Mouse (Mus musculus) hindbrain, embryonic 13.5 days (tissue): Measurements from ENCODE around the gene Bicd1. TPM values are rescaled to one million over a fixed set of nuclear protein-coding genes. Genes with fewer than 3 reads are reported as not detected.

Source experiments
- ATAC-seq: fragments of 200-750 bp; cut with Nextera tagmentation; 2 replicates; pipeline ENCODE4 v1.8.0; 2017; ENCODE audit warnings: moderate TSS enrichment; ENCODE audit not compliant: low FRiP score
- H3K27ac ChIP-seq: fragments of 300-500 bp; sonication (generic); 2 replicates; pipeline ENCODE4 v1.5.1; 2015; ENCODE audit warnings: inconsistent platforms, mild to moderate bottlenecking, moderate library complexity
- H3K27me3 ChIP-seq: fragments of 300-500 bp; sonication (generic); 2 replicates; pipeline ENCODE4 v1.6.1; 2015; ENCODE audit warnings: mild to moderate bottlenecking, inconsistent platforms
- H3K36me3 ChIP-seq: fragments of 300-500 bp; sonication (generic); 2 replicates; pipeline ENCODE4 v1.6.1; 2015; ENCODE audit warnings: mild to moderate bottlenecking, inconsistent platforms
- H3K4me1 ChIP-seq: fragments of 300-500 bp; sonication (generic); replicated peaks from 2 replicates; pipeline ENCODE4 v1.6.1; 2015; ENCODE audit warnings: inconsistent platforms
- H3K4me2 ChIP-seq: fragments of 300-500 bp; sonication (generic); 2 replicates; pipeline ENCODE4 v1.6.1; 2015; ENCODE audit warnings: inconsistent platforms, mild to moderate bottlenecking, moderate library complexity
- H3K4me3 ChIP-seq: fragments of 300-500 bp; sonication (generic); 2 replicates; pipeline ENCODE4 v1.5.1; 2015; ENCODE audit warnings: mild to moderate bottlenecking, inconsistent platforms
- H3K9ac ChIP-seq: fragments of 300-500 bp; sonication (generic); 2 replicates; pipeline ENCODE4 v1.6.1; 2015; ENCODE audit warnings: mild to moderate bottlenecking, inconsistent platforms
- H3K9me3 ChIP-seq: fragments of 300-500 bp; sonication (generic); 2 replicates; pipeline ENCODE4 v1.6.1; 2016; ENCODE audit warnings: inconsistent platforms
- WGBS: fragments of 180-500 bp; shearing (Covaris S2); methylation state at CpG from one replicate; pipeline ENCODE4 v1.1.7; 2015; 5-methylcytosine and 5-hydroxymethylcytosine counted together
- microRNA-seq: library from miRNA; unstranded; fragments of <30 nt; microRNA quantifications from one replicate; pipeline ENCODE4, GENCODE M21; 2016
- polyA plus RNA-seq: library from polyadenylated mRNA; unstranded; fragments of >200 nt; fragmentation: Nextera tagmentation; extraction: Ambion mirVana; gene quantifications from 2 replicates; pipeline ENCODE4 v1.2.1, GENCODE M21; 2015

The Bicd1 gene
- polyA plus RNA-seq, 1 experiment from 2014 or later = 41.0 TPM

- no peak for ATAC-seq
- Histone ChIP-seq H3K4me2 (no peak overlapping the region), H3K27ac (no peak overlapping the region), H3K36me3 (peaks cover 8% of the 10 kb centered on the region), H3K27me3 (no peaks in the 10 kb centered on the region), H3K4me3 (no peak overlapping the region), H3K9ac (no peak overlapping the region), H3K4me1 (no peaks in the 10 kb centered on the region), H3K9me3 (peaks cover 14% of the 10 kb centered on the region)
Observed at GRCm38 (mm10) chr6:149580053-149580452, 171.4 kb downstream of the Bicd1 start.

DNA sequence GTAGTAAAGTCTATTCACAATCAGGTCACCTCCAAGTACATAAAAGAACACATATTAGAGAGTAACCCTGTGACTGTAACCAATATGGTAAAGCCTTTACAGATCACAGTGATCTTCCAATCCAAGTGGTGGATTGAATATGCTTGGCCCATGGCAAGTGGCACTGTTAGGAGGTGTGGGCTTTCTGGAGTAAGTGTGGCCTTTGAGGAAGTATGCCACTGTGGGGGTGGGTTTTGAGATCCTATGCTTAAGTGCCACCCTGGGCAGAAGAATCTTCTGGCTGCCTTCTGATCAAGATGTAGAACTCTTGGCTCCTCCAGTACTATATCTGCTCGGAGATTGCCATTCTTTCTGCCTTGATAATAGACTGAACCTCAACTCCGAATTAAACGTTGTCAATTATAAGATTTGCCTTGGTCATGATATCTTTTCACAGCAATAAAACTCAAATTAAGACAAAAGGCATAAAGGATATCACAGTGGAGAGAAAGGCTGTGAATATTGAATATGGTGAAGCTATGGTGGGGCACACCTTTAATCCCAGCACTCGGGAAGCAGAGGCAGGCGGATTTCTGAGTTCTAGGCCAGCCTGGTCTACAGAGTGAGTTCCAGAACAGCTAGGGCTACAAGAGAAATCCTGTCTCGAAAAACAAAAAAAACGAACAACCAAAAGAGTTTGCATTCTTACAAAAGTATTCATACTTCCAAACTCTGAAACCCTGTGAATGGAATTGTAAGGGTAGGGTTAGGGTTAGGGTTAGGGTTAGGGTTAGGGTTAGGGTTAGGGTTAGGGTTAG, 177.2 kb downstream of the Bicd1 start:
- whole genome bisulfite sequencing = 96% methylated on average over 7 of the region's 7 CpGs
- ATAC-seq = no peak

More for the DNA sequence above, 177.2 kb downstream of the Bicd1 start:
- no peaks in the 10 kb centered on the region for H3K4me1 ChIP-seq
- no peak overlapping the region for H3K9ac ChIP-seq
- H3K27ac ChIP-seq = no peak overlapping the region
- H3K27me3 ChIP-seq = no peaks in the 10 kb centered on the region
- H3K9me3 ChIP-seq = peaks cover 22% of the 10 kb centered on the region
- peaks cover 9% of the 10 kb centered on the region for H3K36me3 ChIP-seq
- H3K4me2 ChIP-seq = no peak overlapping the region
- H3K4me3 ChIP-seq = no peak overlapping the region

Small RNA genes lying within 50 kb of the gene (microRNA-seq; reads per million reads assigned to microRNA genes)
- gene Gm24307 = not detected

Other genes starting within 250 kb of the Bicd1 start
- 110 and 122 TPM in 2 replicates for gene Amn1, start 220.2 kb upstream of the Bicd1 start, polyA plus RNA-seq
- gene Resf1, start 99.5 kb upstream of the Bicd1 start, polyA plus RNA-seq = 36.1 and 36.5 TPM in 2 replicates